Mouse (Mus musculus) CD8-positive naive resting alpha-beta T cell, adult 2 months (primary cell): ENCODE data around the gene Cdc20.

Experiments used
- DNase-seq, 2 experiments: peaks; one replicate each; pipeline ENCODE4 v3.0.0; 2022; ENCODE audit warnings: low read depth in 2 of 2, low spot score in 2 of 2

The Cdc20 gene

GRCm38 (mm10) chr4:118417112-118417797 lies 19.9 kb downstream of the Cdc20 start:
- DNase-seq = no peak

- DNase-seq = no peak
Measured at GRCm38 (mm10) chr4:118416329-118416728, 20.8 kb downstream of the Cdc20 start.

GRCm38 (mm10) chr4:118415779-118416178 lies 21.4 kb downstream of the Cdc20 start:
- no peak for DNase-seq

GRCm38 (mm10) chr4:118413553-118413952 lies 23.6 kb downstream of the Cdc20 start:
- DNase-seq = no peak

- DNase-seq = no peak
Measured at GRCm38 (mm10) chr4:118410871-118411270, 26.3 kb downstream of the Cdc20 start.

GRCm38 (mm10) chr4:118409142-118409900 lies 27.8 kb downstream of the Cdc20 start, which contains the start of the genes Szt2 and Med8:
Gene Szt2, minus strand, starts transcription at chr4:118409273.
Gene Med8, plus strand, starts transcription at chr4:118409337.
- DNase-seq = peak; percentile 85 to 89

GRCm38 (mm10) chr4:118402701-118403100 lies 34.5 kb downstream of the Cdc20 start:
- DNase-seq = no peak

GRCm38 (mm10) chr4:118401918-118402317 lies 35.2 kb downstream of the Cdc20 start:
- no peak for DNase-seq

- DNase-seq = no peak
Measured at GRCm38 (mm10) chr4:118401421-118401820, 35.7 kb downstream of the Cdc20 start.

GRCm38 (mm10) chr4:118398400-118398799 lies 38.8 kb downstream of the Cdc20 start:
- DNase-seq = no peak

- no peak for DNase-seq
Measured at GRCm38 (mm10) chr4:118396433-118396832, 40.7 kb downstream of the Cdc20 start.

GRCm38 (mm10) chr4:118395289-118395688 lies 41.9 kb downstream of the Cdc20 start:
- DNase-seq = no peak

GRCm38 (mm10) chr4:118394505-118394904 lies 42.6 kb downstream of the Cdc20 start:
- DNase-seq = no peak

GRCm38 (mm10) chr4:118390146-118390545 lies 47.0 kb downstream of the Cdc20 start:
- DNase-seq = no peak

- DNase-seq = no peak
Measured at GRCm38 (mm10) chr4:118387316-118387715, 49.8 kb downstream of the Cdc20 start.

GRCm38 (mm10) chr4:118383271-118383670 lies 53.9 kb downstream of the Cdc20 start:
- DNase-seq = no peak
